Mouse (Mus musculus): ENCODE results near the gene Sbp.

- no peak for TF ChIP-seq TBP (conservative IDR thresholded peaks at IDR 0.05; ENCODE audit: low read depth, low read length)
- peak; percentile 97 for TF ChIP-seq BHLHE40 (IDR thresholded peaks at IDR 0.05; ENCODE audit: low read depth, low read length)
- no peak for TF ChIP-seq CHD2 (IDR thresholded peaks at IDR 0.05; ENCODE audit: low read length)
- TF ChIP-seq UBTF (IDR thresholded peaks at IDR 0.05; ENCODE audit: low read depth, low read length) = no peak
- TF ChIP-seq POLR2A (IDR thresholded peaks at IDR 0.05; ENCODE audit: low read depth, low read length) = no peak
- peak; percentile 45 for TF ChIP-seq EP300 (IDR thresholded peaks at IDR 0.05; ENCODE audit: low read length)
These were observed 52.3 kb downstream of the Sbp start for GRCm38 (mm10) chr17:23993559-23994428.

Data from CH12.LX (cell line).